Mouse (Mus musculus): ENCODE measurements around the gene Kcnc3.

The Kcnc3 gene

DNA sequence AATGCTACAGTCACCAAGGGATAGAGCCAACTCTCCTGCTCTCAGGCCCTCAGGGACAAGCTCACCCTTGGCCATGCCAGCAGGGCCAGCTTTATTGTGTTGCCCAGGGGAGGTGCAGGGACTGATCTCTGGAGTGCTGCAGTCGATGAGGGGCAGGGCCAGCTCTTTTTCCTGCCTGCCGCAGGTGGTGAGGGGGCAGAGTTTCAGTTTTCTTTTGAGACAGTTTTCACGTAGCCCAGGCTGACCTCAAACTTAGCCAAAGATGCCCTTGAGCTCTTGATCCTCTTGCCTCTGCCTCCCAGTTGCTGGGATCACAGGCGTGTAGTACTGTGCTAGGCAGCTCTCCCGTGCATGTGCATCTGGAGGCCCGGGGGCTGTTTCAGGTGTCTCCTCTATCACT, 19.5 kb upstream of the Kcnc3 start:
- no peak for DNase-seq (ENCODE audit: low spot score in 2 of 2)

DNA sequence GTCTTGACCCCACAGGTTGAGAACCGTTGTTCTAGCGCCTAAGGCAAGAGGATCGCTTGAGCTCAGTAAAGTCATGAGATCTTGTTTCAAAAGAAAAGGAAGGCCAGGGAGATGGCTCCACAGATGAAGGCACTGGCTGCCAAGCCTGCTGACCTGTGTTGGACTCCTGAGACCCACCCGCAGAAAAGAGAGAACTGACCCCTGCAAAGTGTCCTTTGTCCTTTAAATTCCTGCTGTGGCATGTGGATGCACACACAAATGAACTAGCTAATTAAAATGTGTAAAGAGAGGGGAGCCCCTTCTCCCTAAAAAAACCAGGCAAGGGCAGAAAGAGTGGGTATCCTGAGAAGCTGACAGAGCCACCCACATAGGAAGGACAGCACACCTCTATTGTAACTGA, 18.7 kb upstream of the Kcnc3 start:
- no peak for DNase-seq (ENCODE audit: low spot score in 2 of 2)

DNA sequence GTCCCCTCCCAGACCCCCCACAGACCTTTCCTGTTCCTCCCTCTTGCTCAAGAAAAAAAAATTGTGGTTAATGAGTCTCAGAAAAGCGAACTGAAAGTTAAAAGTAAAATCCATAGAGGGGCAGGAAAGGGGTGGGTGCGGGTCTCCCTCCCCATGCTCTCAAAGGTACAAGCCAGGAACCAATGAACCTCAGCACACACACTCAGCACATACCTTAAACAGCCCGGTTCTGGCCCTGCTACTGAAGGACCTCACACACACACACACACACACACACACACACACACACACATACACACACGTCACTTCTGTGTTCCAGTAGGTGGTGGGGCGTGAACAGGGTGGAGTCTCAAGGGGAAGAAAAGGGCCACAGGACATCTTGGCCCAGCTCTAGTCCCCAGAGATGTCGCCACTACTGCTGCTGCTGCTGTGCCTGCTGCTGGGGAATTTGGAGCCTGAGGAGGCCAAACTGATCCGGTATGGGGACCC, 18.2 kb upstream of the Kcnc3 start, which contains the start of gene Napsa:
Gene Napsa, plus strand, starts transcription at position 168 of the 489 bp plus-strand sequence.
- DNase-seq (ENCODE audit: low spot score in 2 of 2): no peak

DNA sequence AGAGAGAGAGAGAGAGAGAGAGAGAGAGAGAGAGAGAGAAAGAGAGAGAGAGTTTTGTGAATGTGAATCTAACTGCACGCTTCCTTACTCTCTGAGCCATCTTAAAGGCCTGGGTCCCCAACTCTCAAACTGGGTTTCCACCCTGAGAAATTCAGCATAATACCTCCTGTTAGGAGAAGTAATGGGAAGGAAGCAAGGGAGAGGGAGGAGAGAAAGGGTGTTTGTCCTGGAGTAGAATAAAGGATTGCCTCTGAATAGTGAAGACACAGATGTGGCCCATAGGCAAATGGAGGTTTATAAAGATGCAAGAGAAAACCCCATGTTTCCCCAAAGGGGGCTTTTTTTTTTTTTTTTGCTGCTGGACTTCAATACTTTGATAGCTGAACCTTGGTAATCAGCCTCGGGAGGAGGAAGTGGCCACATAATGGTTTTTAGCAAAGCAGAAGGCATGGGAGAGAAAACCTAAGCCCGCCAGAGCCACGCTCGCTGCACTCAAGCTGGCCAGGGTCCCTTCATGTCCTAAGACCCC, 17.4 kb upstream of the Kcnc3 start:
- DNase-seq (ENCODE audit: low spot score in 2 of 2): no peak

DNA sequence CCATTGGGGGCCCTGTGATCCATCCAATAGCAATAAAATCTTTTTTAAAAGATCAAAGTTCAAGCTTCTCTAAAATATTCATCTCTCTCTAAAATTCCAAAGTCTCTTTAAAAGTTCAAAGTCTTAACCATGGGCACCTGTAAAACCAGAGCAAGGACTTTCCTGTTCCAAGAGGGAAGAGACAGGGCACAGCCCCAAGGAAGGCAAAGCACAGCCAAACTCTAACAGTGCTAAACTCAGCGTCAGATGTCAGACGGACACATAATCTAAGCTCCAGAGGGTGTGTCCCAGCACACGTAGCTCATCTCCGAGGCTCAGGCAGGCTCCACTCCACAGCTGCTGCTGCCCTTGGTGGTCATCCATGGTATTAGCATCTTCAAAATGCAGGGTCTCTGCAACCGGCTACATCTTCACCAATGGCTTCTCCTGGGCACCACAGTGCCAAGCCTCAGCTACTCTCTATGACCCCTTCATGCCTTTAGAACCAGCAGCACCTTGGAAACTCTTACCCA, 14.1 kb upstream of the Kcnc3 start:
- DNase-seq (ENCODE audit: low spot score in 2 of 2): no peak

DNA sequence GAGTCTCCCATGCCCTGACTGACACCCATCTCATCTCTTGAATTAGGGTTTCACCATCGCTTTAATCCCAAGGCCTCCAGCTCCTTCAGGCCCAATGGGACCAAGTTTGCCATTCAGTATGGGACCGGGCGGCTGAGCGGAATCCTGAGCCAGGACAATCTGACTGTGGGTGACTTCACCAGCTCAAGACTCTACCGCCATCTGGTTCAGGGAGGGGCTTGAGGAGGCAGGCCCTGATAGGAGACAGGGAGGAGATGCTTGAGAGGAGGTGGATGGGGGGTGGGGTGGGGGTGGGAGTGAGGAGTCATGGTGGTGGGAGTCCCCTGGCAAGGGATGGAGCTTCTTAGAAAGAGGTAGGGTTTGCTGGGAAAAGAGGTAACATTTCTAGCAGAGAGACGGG, 8.8 kb upstream of the Kcnc3 start:
- DNase-seq (ENCODE audit: low spot score in 2 of 2): no peak

DNA sequence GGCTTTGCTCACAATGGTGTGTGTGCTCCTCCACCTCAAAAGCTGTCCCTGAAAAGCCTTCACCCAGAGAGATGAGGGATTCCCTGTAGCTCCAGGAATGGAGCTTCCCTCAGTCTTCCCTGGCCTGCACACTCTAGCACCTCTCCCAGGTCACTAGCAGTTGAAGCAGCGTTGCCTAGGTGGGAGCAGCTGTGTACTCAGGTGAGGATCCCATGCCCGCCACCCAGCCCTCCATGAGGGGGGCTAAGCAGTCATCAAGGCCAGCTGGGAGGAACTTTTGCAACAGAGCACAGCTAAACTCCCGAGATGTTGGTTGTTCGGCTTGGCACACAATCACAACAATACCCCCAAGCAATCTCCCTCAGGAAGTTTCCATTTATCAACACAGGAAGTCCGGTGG, 7.8 kb upstream of the Kcnc3 start:
- no peak for DNase-seq (ENCODE audit: low spot score in 2 of 2)

DNA sequence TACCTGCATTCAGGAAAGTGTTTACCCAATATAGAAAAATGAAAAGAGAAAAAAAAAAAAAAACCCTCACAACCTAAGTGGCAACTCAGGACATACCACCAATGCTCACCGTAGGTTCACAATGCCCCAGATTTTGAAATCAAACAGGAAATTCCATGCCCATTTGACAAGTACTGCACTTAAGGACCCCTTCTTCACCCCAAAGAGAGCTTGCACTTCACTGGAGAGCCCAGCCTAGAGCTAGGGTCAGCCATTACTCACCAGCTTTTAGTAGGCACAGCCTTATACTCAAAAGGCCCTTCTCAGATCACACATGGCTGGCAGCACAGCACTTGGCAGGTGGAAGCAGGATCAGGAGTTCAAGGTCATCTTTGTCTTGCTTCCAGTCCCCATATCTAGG, 7.3 kb upstream of the Kcnc3 start:
- no peak for DNase-seq (ENCODE audit: low spot score in 2 of 2)

DNA sequence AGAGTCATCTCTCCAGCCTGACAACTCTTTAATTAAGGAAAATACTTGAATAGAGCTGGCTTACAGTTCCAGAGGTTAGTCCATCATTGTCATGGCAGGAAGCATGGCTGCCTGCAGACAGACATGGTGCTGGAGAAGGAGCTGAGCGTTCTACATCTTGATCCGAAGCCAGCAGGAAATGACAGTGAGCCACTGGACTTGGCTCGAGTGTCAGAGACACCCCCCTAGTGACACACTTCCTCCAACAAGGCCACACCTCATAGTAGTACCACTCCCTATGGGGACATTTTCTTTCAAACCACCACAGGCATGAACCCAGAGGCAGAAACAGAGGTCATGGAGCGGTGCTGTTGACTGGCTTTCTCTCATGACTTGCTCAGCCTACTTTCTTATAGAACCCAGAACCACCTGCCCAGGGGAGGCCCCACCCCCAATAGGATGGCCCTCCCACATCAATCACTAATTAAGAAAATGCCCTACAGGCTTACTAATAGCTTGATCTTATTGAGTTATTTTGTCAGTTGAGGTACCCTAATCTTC, 6.1 kb upstream of the Kcnc3 start:
- no peak for DNase-seq (ENCODE audit: low spot score in 2 of 2)

DNA sequence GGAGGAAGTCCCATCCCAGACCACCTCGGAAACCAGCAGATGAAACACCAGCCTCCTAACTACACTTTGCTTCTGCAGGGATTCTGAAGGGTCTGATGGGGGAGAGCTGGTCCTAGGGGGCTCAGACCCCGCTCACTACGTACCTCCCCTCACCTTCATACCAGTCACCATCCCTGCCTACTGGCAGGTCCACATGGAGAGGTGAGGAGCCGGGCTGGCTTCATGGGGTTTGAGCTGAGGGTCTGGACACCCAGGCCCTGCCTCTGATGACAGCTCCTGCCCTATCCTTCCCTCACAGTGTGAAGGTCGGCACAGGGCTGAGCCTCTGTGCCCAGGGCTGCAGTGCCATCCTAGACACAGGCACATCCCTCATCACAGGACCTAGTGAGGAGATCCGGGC, 5.5 kb upstream of the Kcnc3 start:
- DNase-seq (ENCODE audit: low spot score in 2 of 2): no peak

DNA sequence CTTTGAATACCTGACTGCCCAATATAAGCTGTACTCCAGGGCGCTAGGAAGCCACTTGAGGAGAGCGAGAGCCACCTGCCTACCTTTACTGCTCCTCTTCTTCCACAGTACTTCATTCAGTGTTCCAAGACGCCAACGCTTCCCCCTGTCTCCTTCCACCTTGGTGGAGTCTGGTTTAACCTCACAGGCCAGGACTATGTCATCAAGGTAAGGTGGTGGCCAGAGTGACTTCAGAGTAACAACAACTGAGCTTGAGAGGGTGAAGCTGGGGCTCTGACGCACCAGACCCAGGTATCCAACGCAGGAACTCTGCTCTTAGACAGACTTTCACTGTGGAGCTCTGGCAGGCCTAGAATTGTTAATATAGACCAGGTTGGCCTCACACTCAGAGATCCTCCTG, 4.9 kb upstream of the Kcnc3 start:
- DNase-seq (ENCODE audit: low spot score in 2 of 2): no peak

DNA sequence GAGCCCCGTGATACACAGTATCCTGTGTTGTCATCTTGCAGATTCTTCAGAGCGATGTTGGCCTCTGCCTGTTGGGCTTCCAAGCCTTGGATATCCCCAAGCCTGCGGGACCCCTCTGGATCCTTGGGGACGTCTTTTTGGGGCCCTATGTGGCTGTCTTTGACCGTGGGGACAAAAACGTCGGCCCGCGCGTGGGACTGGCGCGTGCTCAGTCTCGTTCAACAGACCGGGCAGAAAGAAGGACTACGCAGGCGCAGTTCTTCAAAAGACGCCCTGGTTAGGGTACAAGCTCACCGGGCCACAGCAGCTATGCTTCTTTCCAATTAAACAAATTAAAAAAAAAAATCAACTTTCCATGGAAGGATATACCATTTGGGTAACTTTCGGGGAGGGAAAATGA, 3.9 kb upstream of the Kcnc3 start:
- no peak for DNase-seq (ENCODE audit: low spot score in 2 of 2)

DNA sequence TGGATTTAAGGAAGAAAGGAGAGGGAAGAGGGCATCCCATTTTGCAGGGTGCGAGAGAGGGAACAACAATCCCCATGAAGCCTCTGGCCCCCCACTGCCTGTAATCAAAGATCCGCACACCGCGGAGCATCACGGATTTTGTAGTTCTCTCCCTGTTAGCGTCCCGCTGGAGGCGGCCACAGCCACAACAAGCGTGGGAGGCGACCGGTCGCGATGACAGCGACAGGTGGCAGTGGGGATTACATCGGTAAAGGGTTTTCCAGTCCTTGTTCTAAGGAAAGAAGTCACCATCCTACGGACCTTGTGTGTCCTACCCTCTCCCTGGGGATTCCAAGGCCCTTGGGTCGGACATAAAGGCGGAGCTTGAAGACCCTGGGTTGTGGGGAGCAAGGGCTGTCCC, 3.5 kb upstream of the Kcnc3 start:
- peak in 1 of 2 experiments; percentile 23 for DNase-seq (ENCODE audit: low spot score in 2 of 2)

DNA sequence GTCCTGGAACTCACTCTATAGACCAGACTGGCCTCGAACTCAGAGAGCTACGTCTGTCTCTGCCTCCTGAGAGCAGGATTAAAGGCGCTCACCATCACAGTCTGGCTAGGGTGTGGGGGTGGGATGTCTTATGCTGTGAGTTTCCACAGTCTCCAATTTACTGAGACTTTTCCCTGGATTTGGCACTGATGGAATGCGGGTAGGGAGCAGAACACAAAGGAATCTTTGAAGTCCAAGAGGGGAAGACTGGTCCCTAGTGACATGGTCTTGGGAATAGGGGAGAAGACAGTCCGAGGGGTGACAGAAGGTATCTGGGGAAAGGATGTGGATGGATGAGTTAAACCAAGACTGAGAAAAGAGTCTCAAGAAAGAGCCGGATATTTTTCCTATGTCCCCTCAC, 2.8 kb upstream of the Kcnc3 start:
- no peak for DNase-seq (ENCODE audit: low spot score in 2 of 2)

DNA sequence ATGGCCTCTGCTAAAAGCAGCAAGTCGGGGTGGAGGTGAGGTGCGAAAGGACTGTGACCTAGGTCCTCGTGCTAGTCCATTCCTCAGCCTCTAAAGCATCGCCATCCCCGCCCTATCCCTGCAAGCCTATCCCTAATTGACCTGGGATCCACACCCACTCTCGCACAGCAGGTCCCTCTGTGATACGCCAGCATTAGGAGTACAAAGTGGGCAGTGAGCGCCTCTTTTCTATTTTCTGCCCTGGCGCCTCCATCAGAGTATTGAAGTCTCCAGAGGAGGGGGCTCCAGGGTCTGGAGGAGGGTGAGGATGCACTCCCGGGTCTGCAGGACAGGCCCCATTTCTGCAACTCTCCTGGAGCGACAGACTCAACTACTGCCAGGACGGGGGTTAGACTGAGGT, 2.1 kb upstream of the Kcnc3 start:
- no peak for DNase-seq (ENCODE audit: low spot score in 2 of 2)

DNA sequence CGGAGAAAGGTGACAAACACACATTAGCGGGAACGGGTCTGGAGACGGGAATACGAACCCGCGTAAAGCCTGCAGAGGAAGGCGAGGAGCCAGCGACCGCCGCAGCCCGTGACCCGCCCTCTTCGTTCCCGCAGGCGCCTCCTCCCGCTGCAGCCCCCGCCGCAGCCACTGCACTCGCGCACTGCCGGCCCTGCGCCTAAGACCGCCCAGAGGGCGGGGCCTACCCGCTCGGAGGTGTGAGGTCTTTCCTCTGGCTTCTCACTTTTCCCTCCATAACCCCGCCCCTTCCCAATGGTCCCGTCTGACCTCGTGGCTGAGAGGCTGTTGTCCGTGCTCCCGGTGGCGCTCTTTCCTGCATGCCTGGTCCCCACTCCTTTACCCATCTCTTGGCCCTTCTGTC, 1.3 kb upstream of the Kcnc3 start:
- DNase-seq (ENCODE audit: low spot score in 2 of 2): peak; percentile 48 to 65

DNA sequence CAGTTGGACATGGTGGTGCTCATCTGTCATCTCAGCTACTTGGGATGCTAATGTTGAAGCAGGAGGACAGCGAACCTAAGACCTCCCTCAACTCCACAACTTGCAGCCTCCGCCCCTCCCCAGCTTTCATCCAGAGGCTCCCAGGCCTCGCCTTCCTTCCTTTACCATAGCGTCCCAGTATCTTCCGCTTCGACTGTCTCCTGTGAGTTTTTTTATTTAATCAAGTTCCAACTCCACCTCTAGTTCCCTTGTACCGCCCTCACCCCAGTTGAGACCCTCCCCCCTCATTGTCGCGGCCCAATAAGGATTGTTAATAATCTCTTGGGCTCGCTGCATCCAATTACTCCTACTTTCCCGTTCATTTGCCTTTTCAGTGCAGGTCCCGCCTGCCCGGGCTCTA, 518 bp upstream of the Kcnc3 start:
- no peak for DNase-seq (ENCODE audit: low spot score in 2 of 2)

DNA sequence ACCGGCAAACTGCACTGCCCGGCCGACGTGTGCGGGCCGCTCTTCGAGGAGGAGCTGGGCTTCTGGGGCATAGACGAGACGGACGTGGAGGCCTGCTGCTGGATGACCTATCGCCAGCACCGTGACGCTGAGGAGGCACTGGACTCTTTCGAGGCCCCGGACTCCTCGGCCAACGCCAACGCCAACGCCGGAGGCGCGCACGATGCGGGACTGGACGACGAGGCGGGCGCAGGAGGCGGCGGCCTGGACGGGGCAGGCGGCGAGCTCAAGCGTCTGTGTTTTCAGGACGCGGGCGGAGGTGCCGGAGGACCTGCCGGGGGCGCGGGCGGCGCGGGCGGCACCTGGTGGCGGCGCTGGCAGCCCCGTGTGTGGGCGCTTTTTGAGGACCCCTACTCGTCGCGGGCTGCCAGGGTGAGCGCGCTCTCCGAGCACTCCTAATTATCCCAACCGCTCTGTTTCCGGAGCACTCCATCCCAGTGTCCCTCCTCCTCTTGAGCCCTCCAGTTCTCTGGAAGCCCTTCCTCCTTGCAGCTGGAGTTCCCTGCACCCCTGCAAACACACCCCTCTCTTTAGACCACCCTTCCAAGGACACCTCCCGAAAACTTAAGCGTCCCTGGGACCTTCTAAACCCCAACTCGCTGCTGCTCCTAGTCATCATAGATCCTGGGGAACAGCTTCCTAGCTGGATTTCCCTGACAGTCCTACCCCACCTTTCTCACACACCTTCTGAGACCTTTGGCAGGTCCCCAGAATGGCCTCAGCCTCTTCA, 1.1 kb downstream of the Kcnc3 start:
- no peak for DNase-seq (ENCODE audit: low spot score in 2 of 2)

DNA sequence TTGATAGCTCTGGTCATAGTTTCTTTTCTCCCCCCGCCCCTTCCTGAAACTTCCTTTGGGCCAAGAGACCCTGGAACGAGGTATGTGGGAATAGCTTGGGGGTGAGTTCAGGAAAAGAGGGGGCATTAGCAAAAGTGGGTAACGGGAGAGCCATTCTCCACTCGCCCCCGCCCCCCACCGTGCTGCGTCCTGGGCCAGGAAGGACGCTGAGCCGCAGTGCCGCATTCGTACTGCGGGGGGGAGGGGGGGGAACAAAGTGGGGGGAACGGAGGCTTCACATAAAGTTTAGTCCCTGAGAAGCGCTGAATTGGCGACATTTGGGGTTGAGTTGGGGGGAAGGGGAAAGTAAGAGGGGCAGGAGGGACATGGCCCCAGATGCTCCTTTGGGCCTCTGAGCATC, 2.6 kb downstream of the Kcnc3 start:
- no peak for DNase-seq (ENCODE audit: low spot score in 2 of 2)

DNA sequence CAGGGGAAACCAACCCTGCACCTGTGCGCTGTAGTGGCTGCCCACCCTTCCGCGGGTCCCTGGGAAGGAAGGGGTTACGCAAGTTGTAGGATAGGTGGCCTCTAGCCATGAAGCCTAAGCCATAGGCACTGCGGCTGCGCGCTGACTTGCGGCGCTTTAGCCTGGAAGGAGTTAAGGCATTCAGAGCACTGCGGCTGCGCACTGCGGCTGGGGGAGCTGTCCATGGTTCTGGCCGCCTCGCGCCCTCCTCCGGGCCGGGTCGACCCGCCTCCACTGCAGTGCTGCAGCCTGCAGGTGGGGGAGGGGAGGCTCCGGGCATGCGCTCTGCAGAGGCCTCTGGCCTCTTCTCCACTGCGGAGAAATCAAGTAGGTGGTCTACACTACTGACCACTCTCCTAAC, 3.3 kb downstream of the Kcnc3 start:
- peak; percentile 36 to 59 for DNase-seq (ENCODE audit: low spot score in 2 of 2)

DNA sequence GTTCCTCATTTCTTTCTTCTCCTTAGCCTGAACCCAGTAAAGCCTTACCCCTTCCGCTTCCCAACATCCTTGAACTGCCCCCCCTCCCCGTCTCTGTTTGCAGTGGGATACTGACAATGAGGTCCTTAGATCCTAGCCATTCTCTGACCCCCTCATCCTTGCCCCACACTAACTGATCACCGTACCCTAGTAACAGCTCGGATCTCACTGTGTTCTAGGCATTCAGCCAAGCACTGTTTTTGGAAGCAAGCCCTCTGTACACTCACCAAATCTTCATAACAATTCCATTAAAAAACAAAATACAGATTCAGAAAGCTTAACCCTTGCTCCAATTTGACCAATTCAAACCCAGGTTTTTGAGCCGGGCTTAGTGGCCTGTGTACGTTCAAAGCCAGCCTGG, 3.8 kb downstream of the Kcnc3 start:
- DNase-seq (ENCODE audit: low spot score in 2 of 2): no peak

DNA sequence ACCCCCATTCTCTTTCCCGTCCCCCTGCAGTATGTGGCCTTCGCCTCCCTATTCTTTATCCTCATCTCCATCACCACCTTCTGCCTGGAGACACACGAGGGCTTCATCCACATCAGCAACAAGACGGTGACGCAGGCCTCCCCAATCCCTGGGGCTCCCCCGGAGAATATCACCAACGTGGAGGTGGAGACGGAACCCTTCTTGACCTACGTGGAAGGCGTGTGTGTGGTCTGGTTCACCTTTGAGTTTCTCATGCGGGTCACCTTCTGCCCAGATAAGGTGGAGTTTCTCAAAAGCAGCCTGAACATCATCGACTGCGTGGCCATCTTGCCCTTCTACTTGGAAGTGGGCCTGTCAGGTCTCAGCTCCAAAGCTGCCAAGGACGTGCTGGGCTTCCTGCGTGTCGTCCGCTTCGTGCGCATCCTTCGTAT, 4.7 kb downstream of the Kcnc3 start:
- no peak for DNase-seq (ENCODE audit: low spot score in 2 of 2)

DNA sequence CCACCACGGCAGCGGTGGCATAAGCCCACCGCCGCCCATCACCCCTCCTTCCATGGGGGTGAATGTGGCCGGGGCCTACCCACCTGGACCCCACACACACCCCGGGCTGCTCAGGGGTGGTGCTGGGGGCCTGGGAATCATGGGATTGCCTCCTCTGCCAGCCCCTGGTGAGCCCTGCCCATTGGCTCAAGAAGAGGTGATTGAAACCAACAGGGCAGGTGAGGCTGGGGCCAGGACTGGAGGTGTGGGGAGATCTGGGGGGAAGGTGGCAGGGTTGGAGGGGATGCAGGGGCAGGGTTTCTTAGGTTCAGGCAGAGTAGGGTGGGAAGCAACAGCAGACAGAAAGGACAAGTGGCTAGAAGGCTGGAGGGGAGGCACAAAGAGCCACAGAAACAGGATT, 5.6 kb downstream of the Kcnc3 start:
- no peak for DNase-seq (ENCODE audit: low spot score in 2 of 2)

Measured in heart, adult 9 months (tissue).